Mouse (Mus musculus) embryonic stem cell, embryonic (primary cell): ENCODE measurements around the gene Ppp1r16b.

Source experiments
- CTCF ChIA-PET, 4 experiments: fragments of 300-600 bp in 2 of 4; fragments of 350-600 bp in 2 of 4; sonication (Branson Sonifier 250); formaldehyde crosslinking; loops; one replicate each; lab custom pipeline; 2022; ENCODE audit warnings: inconsistent platforms in 2 of 4; lab: Charles Lee
- POLR2A ChIA-PET, 4 experiments: fragments of 300-600 bp in 2 of 4; fragments of 350-600 bp in 2 of 4; sonication (Branson Sonifier 250); formaldehyde crosslinking; loops; one replicate each; lab custom pipeline; 2022; ENCODE audit warnings: antibody characterized with exemption in 4 of 4, inconsistent platforms in 1 of 4; lab: Charles Lee

Ppp1r16b gene

GRCm38 (mm10) chr2:158745049-158745482 is 79.9 kb downstream of the Ppp1r16b start:
- ChIA-PET CTCF (interaction anchor here (0.6 to 3.2 kb wide), 31 partner anchors 9 to 297 kb away, joined by 3 to 18 read pairs (median 4); no protein-coding TSS in a partner anchor), POLR2A (interaction anchor here in 2 of 4 experiments (0.6 to 1.0 kb wide), 3 partner anchors 12 to 214 kb away, joined by 3 read pairs; no protein-coding TSS in a partner anchor)

DNA sequence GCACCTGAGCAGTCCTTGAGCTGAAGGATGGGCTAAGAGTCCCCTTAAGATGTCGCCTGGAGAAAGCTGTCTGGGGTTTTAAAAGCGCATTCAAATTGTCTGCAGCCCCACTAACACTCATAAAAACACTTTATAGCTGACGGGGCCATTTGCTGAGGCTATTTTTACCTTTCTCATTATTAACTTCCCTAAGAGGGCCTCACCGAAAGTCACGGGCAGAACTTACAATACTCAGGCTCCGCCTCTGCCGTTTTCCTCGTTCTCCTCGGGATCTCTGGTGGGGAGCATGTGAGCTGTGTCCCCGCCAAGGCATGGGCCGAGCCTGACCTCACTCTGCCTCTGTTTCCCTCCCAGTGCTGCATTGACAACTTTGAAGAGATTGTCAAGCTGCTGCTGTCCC is 81.0 kb downstream of the Ppp1r16b start:
- POLR2A ChIA-PET = interaction anchor here in 2 of 4 experiments (0.8 to 1.3 kb wide), 2 partner anchors 11 to 22 kb away, joined by 3 to 4 read pairs; partner anchors contain the start of gene Fam83d (in 1 of the 2)
- CTCF ChIA-PET = interaction anchor here (0.5 to 3.2 kb wide), 11 partner anchors 12 to 337 kb away, joined by 3 to 18 read pairs (median 6); no protein-coding TSS in a partner anchor

DNA sequence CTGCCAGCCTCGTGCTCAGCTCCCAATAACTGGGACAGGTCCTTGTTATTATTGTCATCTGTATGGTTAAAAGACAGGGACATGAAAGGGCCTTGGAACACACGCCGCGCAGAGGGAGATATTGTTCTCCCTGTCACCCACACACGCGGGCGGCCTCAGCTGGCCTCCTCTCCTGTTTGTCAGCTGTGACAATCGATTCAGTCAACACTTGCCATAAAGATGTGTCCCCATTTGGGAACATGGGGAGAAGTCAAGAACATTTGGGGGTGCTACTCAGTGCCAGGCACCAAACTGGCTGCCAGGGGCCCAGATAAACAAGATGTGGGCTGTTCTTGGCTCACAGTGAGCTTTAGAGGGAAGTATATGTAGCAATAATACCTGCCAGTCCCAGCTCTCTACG is 84.2 kb downstream of the Ppp1r16b start:
- ChIA-PET POLR2A (no interaction called here), CTCF (interaction anchor here in 1 of 4 experiments (0.7 kb wide), 1 partner anchor 114 kb away, joined by 3 read pairs; no protein-coding TSS in a partner anchor)

DNA sequence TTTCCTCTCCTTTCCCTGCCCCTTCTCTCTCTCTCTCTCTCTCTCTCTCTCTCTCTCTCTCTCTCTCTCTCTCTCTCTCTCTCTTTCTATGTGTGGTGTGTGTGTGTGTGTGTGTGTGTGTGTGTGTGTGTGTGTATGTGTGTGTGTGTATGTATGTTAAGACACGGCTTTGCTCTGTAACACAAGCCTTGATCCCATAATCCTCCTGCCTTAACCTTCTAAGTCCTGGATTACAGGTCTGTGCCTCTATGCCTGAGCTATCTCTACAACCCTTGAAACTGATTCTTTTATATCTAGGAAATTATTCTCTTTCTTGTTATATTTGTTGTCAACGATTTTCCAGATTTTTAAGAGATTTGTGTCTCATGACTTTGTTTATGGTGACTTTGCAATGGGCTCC is 95.0 kb downstream of the Ppp1r16b start:
- POLR2A ChIA-PET = interaction anchor here in 1 of 4 experiments (0.8 kb wide), 1 partner anchor 26 kb away, joined by 3 read pairs; no protein-coding TSS in a partner anchor
- CTCF ChIA-PET = interaction anchor here in 1 of 4 experiments (0.7 kb wide), 1 partner anchor 24 kb away, joined by 3 read pairs; no protein-coding TSS in a partner anchor

DNA sequence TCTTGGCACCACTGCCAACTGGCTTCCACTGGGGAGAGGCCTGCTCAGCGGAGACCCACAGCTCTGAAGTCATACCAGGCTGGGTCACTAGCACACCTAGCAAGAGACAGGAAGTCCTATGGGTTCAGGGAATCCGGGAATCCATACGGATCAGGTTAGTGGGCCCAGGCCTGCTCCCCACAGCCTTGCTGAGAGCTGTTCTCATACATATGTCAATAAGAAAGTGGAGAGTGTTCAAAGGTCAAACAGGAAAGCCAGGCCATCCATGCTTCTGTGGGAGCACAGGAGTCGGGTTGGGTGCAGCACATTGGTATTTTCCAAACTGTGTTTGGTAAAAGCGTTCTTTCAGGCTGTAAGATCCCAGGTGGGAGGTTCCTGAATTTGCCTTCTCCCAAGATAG is 97.1 kb downstream of the Ppp1r16b start:
- POLR2A ChIA-PET = interaction anchor here in 2 of 4 experiments (1.0 to 2.0 kb wide), 3 partner anchors 9 to 24 kb away, joined by 3 to 6 read pairs (median 3); no protein-coding TSS in a partner anchor
- CTCF ChIA-PET = interaction anchor here in 2 of 4 experiments (0.6 to 2.2 kb wide), 3 partner anchors 40 to 103 kb away, joined by 4 to 6 read pairs (median 4); no protein-coding TSS in a partner anchor

DNA sequence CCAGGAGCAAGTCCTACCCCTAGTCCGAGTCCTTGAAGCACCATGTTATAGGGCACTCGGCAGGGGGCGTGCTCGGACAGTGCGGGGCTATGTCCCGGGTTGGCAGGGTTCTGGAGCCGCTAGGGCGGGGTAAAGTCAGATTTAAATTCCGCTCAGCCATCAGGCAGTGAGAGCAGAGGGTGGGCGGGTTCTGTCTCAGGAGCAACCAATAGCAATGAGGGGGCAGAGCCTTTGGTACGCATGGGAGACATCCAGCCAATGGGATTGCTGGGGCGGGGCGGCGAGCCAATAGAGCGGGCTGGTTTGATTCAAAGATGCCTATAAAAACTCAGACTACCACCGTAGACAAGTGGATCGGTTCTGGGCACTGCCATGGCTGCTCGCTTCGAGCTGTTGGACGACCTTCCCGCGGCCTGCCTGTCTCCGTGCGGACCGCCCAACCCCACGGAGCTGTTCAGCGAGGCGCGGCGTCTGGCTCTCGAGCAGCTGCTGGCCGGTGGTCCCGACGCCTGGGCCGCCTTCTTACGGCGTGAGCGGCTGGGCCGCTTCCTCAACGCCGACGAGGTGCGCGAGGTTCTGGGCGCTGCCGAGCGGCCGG is 102.6 kb downstream of the Ppp1r16b start, which contains the start of gene Fam83d:
TSS of gene Fam83d (plus strand) at position 352 of the 598 bp plus-strand sequence.
- ChIA-PET POLR2A (interaction anchor here (0.6 to 7.2 kb wide), 34 partner anchors 9 to 473 kb away, joined by 3 to 62 read pairs (median 4); partner anchors contain the start of gene Dhx35 (in 4 of the 4)), CTCF (interaction anchor here in 3 of 4 experiments (0.5 to 1.6 kb wide), 7 partner anchors 27 to 217 kb away, joined by 3 to 12 read pairs (median 3); partner anchors contain the start of gene Dhx35 (in 1 of the 3))

GRCm38 (mm10) chr2:158768350-158768749 is 103.2 kb downstream of the Ppp1r16b start:
- CTCF ChIA-PET = interaction anchor here in 3 of 4 experiments (0.5 to 1.6 kb wide), 8 partner anchors 26 to 218 kb away, joined by 3 to 12 read pairs (median 3); partner anchors contain the start of gene Dhx35 (in 1 of the 3)
- POLR2A ChIA-PET = interaction anchor here (0.5 to 7.2 kb wide), 35 partner anchors 8 to 474 kb away, joined by 3 to 62 read pairs (median 4); partner anchors contain the start of gene Dhx35 (in 4 of the 4)

DNA sequence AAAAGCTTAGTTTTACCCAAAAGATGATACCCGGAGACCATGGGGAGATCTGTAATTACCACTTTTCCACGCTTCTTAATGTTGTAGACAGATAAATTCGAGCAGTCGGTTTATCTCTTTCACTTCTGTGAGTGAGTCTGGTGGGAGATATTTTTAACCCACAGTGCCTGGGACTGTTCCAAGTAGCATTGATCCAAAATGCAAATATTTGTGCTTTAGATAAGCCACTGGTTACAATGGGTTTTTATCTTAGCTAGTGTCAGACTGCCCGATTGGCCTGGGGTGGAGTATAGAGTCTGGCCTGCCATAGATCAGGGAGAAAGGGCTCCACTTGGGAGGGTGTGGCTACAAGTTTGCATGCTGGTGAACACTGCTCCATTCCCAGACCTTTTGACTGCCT is 103.6 kb downstream of the Ppp1r16b start:
- ChIA-PET CTCF (interaction anchor here in 3 of 4 experiments (0.6 to 1.6 kb wide), 7 partner anchors 26 to 1892 kb away, joined by 3 to 12 read pairs (median 3); partner anchors contain the start of gene Dhx35 (in 1 of the 3)), POLR2A (interaction anchor here in 3 of 4 experiments (0.5 to 7.2 kb wide), 26 partner anchors 8 to 223 kb away, joined by 3 to 62 read pairs (median 4); partner anchors contain the start of gene Dhx35 (in 1 of the 3))

GRCm38 (mm10) chr2:158770126-158770757 is 105.0 kb downstream of the Ppp1r16b start:
- CTCF ChIA-PET = interaction anchor here in 2 of 4 experiments (0.5 to 0.9 kb wide), 3 partner anchors 24 to 1809 kb away, joined by 3 to 4 read pairs (median 3); no protein-coding TSS in a partner anchor
- POLR2A ChIA-PET = interaction anchor here (0.5 to 7.2 kb wide), 18 partner anchors 7 to 104 kb away, joined by 3 to 62 read pairs (median 4); no protein-coding TSS in a partner anchor

DNA sequence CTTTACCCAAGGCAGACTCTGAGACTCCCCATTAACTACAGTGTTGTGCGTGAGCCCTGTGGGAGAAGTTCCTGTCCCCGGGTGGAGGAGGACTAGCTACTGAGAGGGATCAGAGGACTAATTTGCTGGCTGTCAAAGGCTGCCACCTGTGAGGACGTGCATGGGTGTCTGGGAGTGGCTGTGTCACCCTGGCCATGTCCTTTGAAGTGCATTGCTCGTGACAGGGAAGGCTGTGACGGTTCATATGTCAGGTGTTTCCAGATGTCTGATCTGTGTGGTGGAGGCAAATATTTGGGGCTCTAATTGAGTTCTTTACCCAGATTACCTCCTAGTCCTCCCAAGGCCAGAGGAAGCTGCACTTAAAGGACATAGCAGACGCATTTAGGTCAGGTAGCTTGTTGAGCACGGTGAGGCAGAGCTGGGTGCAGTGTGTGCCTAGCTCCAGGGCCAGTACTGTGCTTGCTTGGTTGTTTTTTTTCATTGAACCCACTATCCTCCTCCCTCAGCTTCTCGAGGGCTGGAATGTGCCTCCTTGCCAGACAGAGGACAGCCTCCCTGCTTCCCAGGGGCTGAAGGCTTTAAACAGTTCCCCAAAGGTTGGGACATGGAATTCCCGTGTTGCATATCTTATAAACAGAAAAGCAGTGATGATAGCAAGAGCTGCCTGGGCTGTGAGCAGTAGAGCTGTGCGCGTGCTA is 106.0 kb downstream of the Ppp1r16b start:
- ChIA-PET POLR2A (interaction anchor here (0.6 to 7.2 kb wide), 20 partner anchors 7 to 362 kb away, joined by 3 to 62 read pairs (median 4); partner anchors contain the start of genes Dhx35 (in 1 of the 4) and Ralgapb (in 1 of the 4)), CTCF (interaction anchor here in 2 of 4 experiments (0.5 to 0.7 kb wide), 3 partner anchors 26 to 1808 kb away, joined by 3 to 4 read pairs (median 3); no protein-coding TSS in a partner anchor)

DNA sequence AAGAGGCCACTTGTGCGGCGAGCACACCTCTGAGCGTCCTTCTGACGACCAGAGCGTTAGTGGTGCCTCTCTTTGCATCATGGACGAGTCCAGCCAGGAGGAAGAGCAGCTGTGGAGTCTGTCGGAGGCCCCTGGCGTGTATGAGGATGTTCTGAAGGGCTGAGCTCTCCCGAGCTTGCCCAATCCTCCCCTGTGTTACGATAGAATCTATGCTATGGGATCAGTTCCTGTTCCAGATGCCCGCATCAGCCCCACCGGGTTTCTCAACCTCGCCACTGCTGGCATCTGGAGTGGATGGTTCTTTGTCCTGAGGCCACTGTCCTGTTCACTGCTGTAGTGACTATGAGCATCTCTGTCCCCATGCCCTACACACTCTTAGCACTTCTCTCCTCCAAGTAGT is 107.6 kb downstream of the Ppp1r16b start:
- ChIA-PET POLR2A (interaction anchor here in 3 of 4 experiments (0.6 to 7.2 kb wide), 14 partner anchors 8 to 90 kb away, joined by 3 to 62 read pairs (median 4); partner anchors contain the start of gene Dhx35 (in 1 of the 3)), CTCF (interaction anchor here in 2 of 4 experiments (0.6 to 0.9 kb wide), 2 partner anchors 56 to 91 kb away, joined by 3 to 4 read pairs; no protein-coding TSS in a partner anchor)

DNA sequence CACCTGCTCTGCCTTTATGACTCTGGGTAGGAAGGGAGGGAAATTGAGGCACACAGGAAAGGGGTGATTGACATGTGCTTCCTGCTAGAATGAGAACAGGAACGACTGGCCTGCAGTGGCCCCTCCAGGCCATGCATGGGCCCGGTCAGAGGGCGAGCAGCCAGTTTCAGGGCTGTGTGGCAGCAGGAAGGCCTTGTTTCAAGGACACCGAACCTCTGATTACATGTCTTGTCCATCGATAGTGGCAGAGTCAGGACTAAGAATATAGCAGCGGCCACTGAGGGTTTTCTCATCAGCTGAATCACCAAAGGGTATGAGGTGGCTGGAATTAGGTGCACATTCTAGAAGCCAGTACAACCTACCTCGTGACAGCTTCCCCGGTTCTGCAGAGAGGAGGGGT is 109.7 kb downstream of the Ppp1r16b start:
- POLR2A ChIA-PET = interaction anchor here in 2 of 4 experiments (0.6 to 1.8 kb wide), 8 partner anchors 9 to 21 kb away, joined by 3 to 12 read pairs (median 6); no protein-coding TSS in a partner anchor

DNA sequence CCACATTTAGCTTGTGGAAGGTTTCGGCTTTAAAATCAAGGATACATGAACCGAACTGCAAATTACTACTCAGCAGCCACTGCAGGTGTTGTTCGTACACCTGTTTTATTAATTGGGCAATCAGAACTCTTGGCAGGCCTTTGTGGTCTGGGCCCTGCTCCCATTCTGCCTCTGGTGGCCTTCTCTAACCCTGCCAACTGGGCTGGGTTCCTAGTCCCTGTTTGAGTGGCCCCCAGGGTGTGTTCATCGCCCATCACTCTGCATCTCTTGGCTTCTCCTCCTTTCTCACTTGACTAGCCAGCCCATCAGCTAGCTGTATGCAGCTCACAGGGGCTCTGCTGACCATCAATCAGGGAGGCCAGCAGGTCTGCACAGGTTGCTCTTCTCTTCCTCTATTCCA is 111.5 kb downstream of the Ppp1r16b start:
- POLR2A ChIA-PET = interaction anchor here in 3 of 4 experiments (0.7 to 3.5 kb wide), 12 partner anchors 8 to 50 kb away, joined by 3 to 24 read pairs (median 4); partner anchors contain the start of gene Fam83d (in 2 of the 3)
- CTCF ChIA-PET = interaction anchor here in 1 of 4 experiments (0.5 to 2.1 kb wide), 2 partner anchors 75 to 87 kb away, joined by 3 to 7 read pairs; no protein-coding TSS in a partner anchor

More for the DNA sequence above, 109.7 kb downstream of the Ppp1r16b start:
- CTCF ChIA-PET = interaction anchor here in 1 of 4 experiments (0.9 kb wide), 1 partner anchor 75 kb away, joined by 6 read pairs; no protein-coding TSS in a partner anchor

- ChIA-PET CTCF (interaction anchor here in 3 of 4 experiments (0.5 to 2.1 kb wide), 3 partner anchors 50 to 228 kb away, joined by 3 to 7 read pairs (median 4); no protein-coding TSS in a partner anchor), POLR2A (interaction anchor here in 3 of 4 experiments (0.6 to 3.5 kb wide), 13 partner anchors 8 to 92 kb away, joined by 3 to 24 read pairs (median 5); partner anchors contain the start of genes Fam83d (in 2 of the 3) and Dhx35 (in 1 of the 3))
These were observed 112.3 kb downstream of the Ppp1r16b start for GRCm38 (mm10) chr2:158777490-158777889.

GRCm38 (mm10) chr2:158778349-158778748 is 113.2 kb downstream of the Ppp1r16b start:
- ChIA-PET POLR2A (interaction anchor here in 3 of 4 experiments (0.6 to 3.5 kb wide), 15 partner anchors 9 to 615 kb away, joined by 3 to 24 read pairs (median 4); partner anchors contain the start of genes Dhx35 (in 3 of the 3) and Fam83d (in 1 of the 3)), CTCF (interaction anchor here in 3 of 4 experiments (0.7 to 2.1 kb wide), 4 partner anchors 11 to 228 kb away, joined by 3 to 7 read pairs (median 4); no protein-coding TSS in a partner anchor)

DNA sequence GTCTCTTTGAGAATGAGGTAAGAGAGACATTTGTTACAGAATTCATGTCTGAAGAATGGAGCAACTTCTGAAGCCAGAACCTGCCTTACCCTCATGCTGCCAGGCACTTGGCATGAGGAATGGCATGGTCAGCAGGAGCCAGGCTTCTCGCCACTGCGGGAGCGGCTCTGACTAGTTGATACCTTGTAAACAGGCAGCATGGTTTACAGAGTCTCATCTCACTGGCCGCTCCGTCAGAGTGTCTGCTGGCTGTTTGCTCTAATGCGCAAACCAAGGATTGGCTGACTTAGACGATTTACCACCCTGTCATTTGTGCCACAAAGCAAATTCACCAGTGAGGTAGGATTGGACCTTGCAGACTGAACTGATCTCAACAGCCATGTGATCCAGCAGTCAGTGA is 115.9 kb downstream of the Ppp1r16b start:
- ChIA-PET CTCF (interaction anchor here in 1 of 4 experiments (1.5 kb wide), 1 partner anchor 83 kb away, joined by 4 read pairs; no protein-coding TSS in a partner anchor), POLR2A (interaction anchor here in 3 of 4 experiments (0.6 to 1.5 kb wide), 5 partner anchors 9 to 18 kb away, joined by 3 to 4 read pairs (median 4); partner anchors contain the start of gene Fam83d (in 2 of the 3))
